8 mouse cellular contexts compared by ENCODE assay signal in the genomic region with DNA sequence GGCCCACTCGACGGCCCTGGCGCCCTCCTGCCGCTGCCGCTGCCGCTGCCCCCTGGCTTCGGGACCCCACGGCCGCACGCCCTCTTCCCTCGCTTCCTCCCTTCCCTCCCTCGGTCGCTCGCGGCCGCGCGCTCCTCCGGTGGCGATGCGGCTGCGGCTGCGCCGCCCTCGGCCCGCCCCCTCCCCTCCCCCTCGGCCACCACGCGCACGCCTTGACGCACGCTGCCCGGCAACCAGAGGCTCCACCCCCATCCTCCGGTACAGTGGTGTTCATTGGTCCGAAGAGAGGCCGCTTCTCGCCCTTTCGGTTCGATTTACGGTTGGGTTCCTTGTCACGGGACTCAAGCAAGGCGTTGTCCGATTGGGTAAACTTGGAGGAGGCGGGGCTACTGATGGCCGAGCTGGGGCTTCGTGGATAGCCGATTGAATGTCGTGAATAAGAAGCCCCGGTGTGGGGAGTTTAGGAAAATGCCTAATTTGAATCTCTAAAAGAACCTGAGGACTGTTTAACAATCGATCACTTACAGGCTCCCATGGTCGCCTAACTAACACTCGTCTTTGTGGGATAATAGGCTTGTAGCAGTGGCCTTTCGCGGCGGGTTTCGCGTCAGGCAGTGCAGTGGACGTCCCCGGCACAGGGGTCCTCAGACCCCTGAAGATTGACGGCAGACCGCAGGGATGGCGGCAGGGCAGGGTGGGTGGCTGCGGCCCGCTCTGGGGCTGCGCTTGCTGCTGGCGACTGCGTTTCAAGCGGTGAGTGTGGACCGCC. TPM values are rescaled to one million over a fixed set of nuclear protein-coding genes. Genes with fewer than 3 reads are reported as not detected.
DNase-seq lines count a peak whose midpoint lies in the region; ATAC-seq and TF ChIP-seq lines count a peak whose summit lies in the region.

A gene (minus strand): TSS at position 135 of the 769 bp plus-strand sequence.
A gene (plus strand): TSS at position 258 of the 769 bp plus-strand sequence.

- H3K27me3 ChIP-seq in megakaryocyte, embryonic 14.5 days (replicated peaks) = no peaks in the 10 kb centered on the region

- H3K9me3 ChIP-seq in megakaryocyte, embryonic 14.5 days = no peaks in the 10 kb centered on the region

- TF ChIP-seq CTCF in cortical plate, adult 2 months (IDR thresholded peaks at IDR 0.05; ENCODE audit: extremely low read depth, insufficient read depth, low read length) = no peak

- peak; percentile 97 to 99 for DNase-seq in gastrocnemius, adult 8-10 months (ENCODE audit: low spot score in 2 of 2)
- peak; percentile 96 for DNase-seq in hindlimb bud, embryonic 11.5 days (ENCODE audit: extremely low spot score, low read depth, low spot score)
- peak; percentile 88 to 99 for DNase-seq in left cerebral cortex, adult 8-10 months (ENCODE audit: low spot score in 2 of 2)
- peak; percentile 99 to 100 for DNase-seq in right cerebral cortex, postnatal 10 days (ENCODE audit: low spot score in 2 of 2)
- peak; percentile 82 for DNase-seq in urinary bladder, postnatal 25 days (ENCODE audit: low spot score)

- H3K4me1 ChIP-seq in cortical plate, adult 2 months (ENCODE audit: control insufficient read depth, insufficient read depth, low read length) = peaks cover 5% of the 10 kb centered on the region
- H3K4me1 ChIP-seq in megakaryocyte, embryonic 14.5 days = peaks cover 60% of the 10 kb centered on the region

- peak within 1 kb of the TSS; percentile 96 for H3K27ac ChIP-seq in cortical plate, adult 2 months (ENCODE audit: insufficient read depth, low read length)

- peak; percentile 98 for ATAC-seq in activated CD4-positive, CD25-positive, alpha-beta regulatory T cell, adult 4 months

- peak within 1 kb of the TSS; percentile 72 for H3K4me3 ChIP-seq in cortical plate, adult 2 months (ENCODE audit: insufficient read depth, low read length)
- peak within 1 kb of the TSS; percentile 98 for H3K4me3 ChIP-seq in megakaryocyte, embryonic 14.5 days (replicated peaks)

- TF ChIP-seq POLR2A in cortical plate, adult 2 months (IDR thresholded peaks at IDR 0.05; ENCODE audit: extremely low read depth, insufficient read depth, low read length) = peak; percentile 70

- H3K36me3 ChIP-seq in megakaryocyte, embryonic 14.5 days (replicated peaks; ENCODE audit: low read length) = peaks cover 30% of the 10 kb centered on the region

RNA-seq across cellular contexts. Expression of the first gene that starts in this region (rescaled TPM):
- 1 to 10 TPM; 1.9 to 3.3 TPM for polyA plus RNA-seq in activated CD4-positive, CD25-positive, alpha-beta regulatory T cell, adult 4 months (2017; shearing (Covaris generic))
- polyA plus RNA-seq in cortical plate, adult 2 months (2012; rRNA removed) = 26.4 and 27.5 TPM in 2 replicates
- 10 to 100 TPM; 10.1 to 12.8 (median 11.7) TPM for total RNA-seq in gastrocnemius, adult 8-10 months (2022)
- 10 to 100 TPM; 42.0 to 51.7 (median 48.7) TPM for total RNA-seq in left cerebral cortex, adult 8-10 months (2022)
- polyA plus RNA-seq in megakaryocyte, embryonic 14.5 days (2012; ENCODE audit: insufficient read depth, low replicate concordance) = 1.5 and 3.8 TPM in 2 replicates

RNA-seq across cellular contexts. Expression of the second gene that starts in this region (rescaled TPM):
- polyA plus RNA-seq in activated CD4-positive, CD25-positive, alpha-beta regulatory T cell, adult 4 months (2017; shearing (Covaris generic)) = 100 to 1,000 TPM; 302 to 362 TPM
- 265 and 279 TPM in 2 replicates for polyA plus RNA-seq in cortical plate, adult 2 months (2012; rRNA removed)
- total RNA-seq in gastrocnemius, adult 8-10 months (2022) = 100 to 1,000 TPM; 107 to 127 (median 111) TPM
- 100 to 1,000 TPM; 210 to 244 (median 232) TPM for total RNA-seq in left cerebral cortex, adult 8-10 months (2022)
- 4.8 and 35.5 TPM in 2 replicates for polyA plus RNA-seq in megakaryocyte, embryonic 14.5 days (2012; ENCODE audit: insufficient read depth, low replicate concordance)

Comparison
In these comparisons a context has a peak if more than half of its experiments do, and no peak if none do; other contexts are left out.
1. Peak in every context shown above with its lines: DNase-seq, ATAC-seq, H3K4me3 ChIP-seq and H3K27ac ChIP-seq.